Mouse (Mus musculus) lung, adult 2 months (tissue): Measurements from ENCODE around the gene Mpzl2. TPM values are rescaled to one million over a fixed set of nuclear protein-coding genes. Genes with fewer than 3 reads are reported as not detected.

Experiments
- DNase-seq: peaks from one replicate; pipeline ENCODE4 v3.0.0; 2022
- H3K4me1 ChIP-seq: fragments of 200-500 bp; 2 replicates; pipeline ENCODE4 v1.6.1; 2011; ENCODE audit warnings: low read length; ENCODE audit not compliant: control insufficient read depth, insufficient read depth
- H3K4me3 ChIP-seq: fragments of 200-500 bp; replicated peaks from 2 replicates; pipeline ENCODE3; 2011; ENCODE audit warnings: low read depth, mild to moderate bottlenecking, control low read depth, low read length; ENCODE audit errors: extremely low read depth
- CTCF ChIP-seq: fragments of 200-500 bp; IDR thresholded peaks from 2 replicates; pipeline ENCODE4 v1.5.1; 2011; ENCODE audit warnings: mild to moderate bottlenecking, low read length, control low read depth; ENCODE audit not compliant: insufficient read depth
- POLR2A ChIP-seq: fragments of 200-500 bp; IDR thresholded peaks from 2 replicates; pipeline ENCODE4 v1.6.1; 2011; ENCODE audit warnings: low read depth, mild to moderate bottlenecking, control low read depth, low read length, borderline replicate concordance; ENCODE audit errors: extremely low read depth
- WGBS: fragments of 180-500 bp; shearing (Covaris S2); methylation state at CpG from one replicate; pipeline ENCODE4 v1.1.7; 2018; 5-methylcytosine and 5-hydroxymethylcytosine counted together
- polyA plus RNA-seq: library from polyadenylated mRNA; depleted of rRNA; stranded (reverse); fragments of >200 nt; gene quantifications from 2 replicates; pipeline ENCODE4 v1.2.3, GENCODE M21; 2012; rRNA removed

Gene Mpzl2
- polyA plus RNA-seq, 1 experiment: 8.6 TPM

GRCm38 (mm10) chr9:45097877-45098276 lies 58.3 kb downstream of the Mpzl2 start:
- 80% methylated on average over 5 of the region's 5 CpGs for WGBS
- no peak for TF ChIP-seq CTCF
- TF ChIP-seq POLR2A: no peak

GRCm38 (mm10) chr9:45098426-45098825 lies 58.8 kb downstream of the Mpzl2 start:
- 41% methylated on average over 3 of the region's 3 CpGs for WGBS
- H3K4me3 ChIP-seq: no peak overlapping the region
- no peak for DNase-seq
- no peaks in the 10 kb centered on the region; the same call in 1 of the 2 replicates for H3K4me1 ChIP-seq
- TF ChIP-seq CTCF (no peak), POLR2A (no peak)

More at GRCm38 (mm10) chr9:45097877-45098276, 58.3 kb downstream of the Mpzl2 start:
- DNase-seq: no peak
- no peaks in the 10 kb centered on the region; the same call in 1 of the 2 replicates for H3K4me1 ChIP-seq
- no peak overlapping the region for H3K4me3 ChIP-seq

GRCm38 (mm10) chr9:45102528-45102927 lies 62.9 kb downstream of the Mpzl2 start:
- H3K4me3 ChIP-seq: no peak overlapping the region
- DNase-seq: no peak
- H3K4me1 ChIP-seq: no peaks in the 10 kb centered on the region
- 77% methylated on average over 1 of the region's 1 CpGs for WGBS
- no peak for TF ChIP-seq CTCF
- no peak for TF ChIP-seq POLR2A

GRCm38 (mm10) chr9:45103211-45103979 lies 63.8 kb downstream of the Mpzl2 start:
- DNase-seq: no peak
- no peak for TF ChIP-seq CTCF
- no peak for TF ChIP-seq POLR2A
- WGBS: 48% methylated on average over 11 of the region's 11 CpGs
- H3K4me3 ChIP-seq: no peak overlapping the region
- no peaks in the 10 kb centered on the region for H3K4me1 ChIP-seq

Other genes starting within 250 kb of the Mpzl2 start
- gene Tmem25, start 240.5 kb upstream of the Mpzl2 start, polyA plus RNA-seq: 3.7 and 5.1 TPM in 2 replicates
- gene Ttc36, start 236.7 kb upstream of the Mpzl2 start, polyA plus RNA-seq: 17.6 and 19.8 TPM in 2 replicates
- 18.8 and 22.6 TPM in 2 replicates for gene Kmt2a, start 158.5 kb upstream of the Mpzl2 start, polyA plus RNA-seq
- gene Atp5l, start 119.1 kb upstream of the Mpzl2 start, polyA plus RNA-seq: 105 and 150 TPM in 2 replicates
- gene Ube4a, start 74.2 kb upstream of the Mpzl2 start, polyA plus RNA-seq: 7.3 and 13.6 TPM in 2 replicates
- 1.3 and 2.3 TPM in 2 replicates for gene Cd3g, start 59.4 kb upstream of the Mpzl2 start, polyA plus RNA-seq
- 1.6 and 2.0 TPM in 2 replicates for gene Cd3d, start 58.0 kb upstream of the Mpzl2 start, polyA plus RNA-seq
- gene Cd3e, start 30.2 kb upstream of the Mpzl2 start, polyA plus RNA-seq: 3.0 and 4.8 TPM in 2 replicates
- 1.2 and 10.7 TPM in 2 replicates for gene Mpzl3, start 15.4 kb downstream of the Mpzl2 start, polyA plus RNA-seq
- gene Jaml, start 39.4 kb downstream of the Mpzl2 start, polyA plus RNA-seq: 0.69 and 1.3 TPM in 2 replicates
- gene Scn2b, start 78.0 kb downstream of the Mpzl2 start, polyA plus RNA-seq: 0.38 and 0.39 TPM in 2 replicates
- gene Scn4b, start 98.6 kb downstream of the Mpzl2 start, polyA plus RNA-seq: 0.34 and 1.0 TPM in 2 replicates
- gene BC049352, start 142.2 kb downstream of the Mpzl2 start, polyA plus RNA-seq: not detected in 2 replicates
- gene Tmprss4, start 164.3 kb downstream of the Mpzl2 start, polyA plus RNA-seq: 18.2 and 24.1 TPM in 2 replicates
- 10.3 and 12.9 TPM in 2 replicates for gene Il10ra, start 229.3 kb downstream of the Mpzl2 start, polyA plus RNA-seq